Comparison of ENCODE assay signal across 8 mouse cellular contexts in the genomic region with DNA sequence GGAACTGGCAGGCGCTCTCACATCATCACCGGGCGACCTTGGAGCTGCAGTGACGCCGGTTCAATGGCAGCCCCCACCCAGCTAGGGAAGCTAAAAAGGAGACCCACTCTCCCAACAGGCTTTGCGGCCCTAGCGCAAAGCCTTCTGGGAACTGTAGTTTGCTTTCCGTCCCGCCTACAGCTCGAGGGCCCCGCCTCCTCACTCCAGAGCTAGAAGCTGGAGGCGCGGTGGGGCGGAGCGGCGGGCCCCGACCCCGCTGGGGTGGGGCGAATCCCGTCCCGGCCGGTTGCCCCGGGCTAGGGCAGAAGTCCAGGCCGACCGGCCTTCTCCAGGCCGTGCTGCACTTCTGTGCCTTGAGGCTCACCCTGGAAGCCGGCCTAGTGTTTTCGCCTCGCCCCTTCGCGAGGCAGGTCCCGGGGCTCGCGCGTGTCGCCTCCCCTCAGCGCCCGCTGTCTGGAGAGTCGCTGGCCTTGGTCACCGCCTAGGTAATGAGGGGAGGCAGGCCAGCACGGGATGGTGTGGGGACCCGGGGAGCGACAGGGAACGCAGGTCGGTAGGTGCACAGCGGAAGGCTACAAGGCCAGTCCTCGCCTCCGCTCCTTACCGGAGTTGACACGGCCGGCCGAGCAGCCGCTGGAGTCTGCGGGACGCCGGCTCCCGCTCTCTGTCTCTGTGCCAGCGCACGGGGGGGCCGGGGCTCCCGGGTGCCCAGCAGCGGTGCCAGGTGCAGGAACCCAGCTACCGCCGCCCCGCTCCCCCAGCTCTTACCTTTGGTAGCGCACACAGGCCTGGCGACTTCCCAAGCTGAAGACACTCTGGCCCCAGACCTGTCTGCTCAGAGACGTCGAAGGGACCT. TPM values are rescaled to one million over a fixed set of nuclear protein-coding genes. Genes with fewer than 3 reads are reported as not detected.
DNase-seq lines count a peak whose midpoint lies in the region; ATAC-seq and TF ChIP-seq lines count a peak whose summit lies in the region.

Gene Trak2 (minus strand): TSS at position 65 of the 856 bp plus-strand sequence.
Gene Stradb (plus strand): TSS at position 157 of the 856 bp plus-strand sequence.

- peak within 1 kb of the TSS; percentile 87 to 93 for H3K4me3 ChIP-seq in ES-E14 (ENCODE audit: insufficient read depth in 1 of 2, low read depth in 1 of 2, low read length in 2 of 2, poor library complexity in 1 of 2, severe bottlenecking in 1 of 2)
- peak within 1 kb of the TSS; percentile 57 for H3K4me3 ChIP-seq in forebrain, embryonic 16.5 days (replicated peaks; ENCODE audit: low read length)
- H3K4me3 ChIP-seq in layer of hippocampus, adult 2 months: peak within 1 kb of the TSS; percentile 92
- peak within 1 kb of the TSS; percentile 88 for H3K4me3 ChIP-seq in lung, embryonic 14.5 days (ENCODE audit: low read depth, low read length)
- H3K4me3 ChIP-seq in olfactory bulb, adult 2 months (ENCODE audit: insufficient read depth, low read depth, low read length): peak within 1 kb of the TSS; percentile 75
- peak within 1 kb of the TSS; percentile 92 for H3K4me3 ChIP-seq in thymus, adult 2 months (ENCODE audit: control insufficient read depth, insufficient read depth, low read length)

- peak; percentile 98 for ATAC-seq in forebrain, embryonic 16.5 days
- ATAC-seq in lung, embryonic 14.5 days (ENCODE audit: insufficient read depth): peak; percentile 97

- H3K4me2 ChIP-seq in forebrain, embryonic 16.5 days (ENCODE audit: low read length): peak within 1 kb of the TSS; percentile 80
- peak within 1 kb of the TSS; percentile 78 for H3K4me2 ChIP-seq in lung, embryonic 14.5 days

- H3K36me3 ChIP-seq in ES-E14 (ENCODE audit: control insufficient read depth, insufficient read depth, low read length, poor library complexity, severe bottlenecking): no peaks in the 10 kb centered on the region
- H3K36me3 ChIP-seq in forebrain, embryonic 16.5 days (ENCODE audit: control insufficient read depth, insufficient read depth): no peaks in the 10 kb centered on the region
- H3K36me3 ChIP-seq in lung, embryonic 14.5 days (ENCODE audit: insufficient read depth): 0 out of 2 replicates have a peak, but pooled peaks cover 8% of the 10 kb centered on the region
- H3K36me3 ChIP-seq in thymus, adult 2 months (ENCODE audit: control insufficient read depth, insufficient read depth, low read length): no peaks in the 10 kb centered on the region

- WGBS in forebrain, embryonic 16.5 days: under 1% methylated on average over 69 of the region's 69 CpGs
- under 1% methylated on average over 69 of the region's 69 CpGs for WGBS in lung, embryonic 14.5 days
- under 1% methylated on average over 69 of the region's 69 CpGs for WGBS in olfactory bulb, adult 2 months
- under 1% methylated on average over 69 of the region's 69 CpGs for WGBS in thymus, adult 2 months

- in situ Hi-C loops in ES-E14 (cut with MboI; ENCODE audit: low sequenced_read_pairs in 2 of 2, unreplicated experiment in 2 of 2): no loop called here

- H3K9ac ChIP-seq in ES-E14 (ENCODE audit: insufficient read depth, low read depth, low read length, poor library complexity, severe bottlenecking): peak within 1 kb of the TSS; percentile 80
- peak within 1 kb of the TSS; percentile 67 for H3K9ac ChIP-seq in forebrain, embryonic 16.5 days (replicated peaks; ENCODE audit: low read depth, low read length)
- peak within 1 kb of the TSS; percentile 84 for H3K9ac ChIP-seq in lung, embryonic 14.5 days

- H3K9me3 ChIP-seq in ES-E14 (ENCODE audit: control insufficient read depth, insufficient read depth, low read depth, low read length): no peaks in the 10 kb centered on the region
- H3K9me3 ChIP-seq in forebrain, embryonic 16.5 days (ENCODE audit: control insufficient read depth, low read length): no peaks in the 10 kb centered on the region
- no peaks in the 10 kb centered on the region for H3K9me3 ChIP-seq in lung, embryonic 14.5 days (ENCODE audit: low read depth, low read length)

- intact Hi-C loops in heart, postnatal 36 days (cut with DNase I): loop anchor here (2.0 to 10.0 kb wide), 3 partner anchors 17 to 201 kb away; no protein-coding TSS in a partner anchor

- H3K4me1 ChIP-seq in ES-E14 (ENCODE audit: control insufficient read depth in 2 of 2, insufficient read depth in 2 of 2, low read length in 2 of 2, poor library complexity in 1 of 2): no peaks in the 10 kb centered on the region; a peak in 2 of 4 replicates
- peaks cover 41% of the 10 kb centered on the region for H3K4me1 ChIP-seq in forebrain, embryonic 16.5 days (replicated peaks; ENCODE audit: control insufficient read depth, insufficient read depth, low read length)
- H3K4me1 ChIP-seq in lung, embryonic 14.5 days (ENCODE audit: insufficient read depth): no peaks in the 10 kb centered on the region
- H3K4me1 ChIP-seq in olfactory bulb, adult 2 months (ENCODE audit: control insufficient read depth, insufficient read depth, low read length): peaks cover 2% of the 10 kb centered on the region
- H3K4me1 ChIP-seq in thymus, adult 2 months (replicated peaks; ENCODE audit: control insufficient read depth, insufficient read depth, low read length): 0 out of 2 replicates have a peak, but pooled peaks cover 2% of the 10 kb centered on the region

- TF ChIP-seq CTCF in layer of hippocampus, adult 2 months (conservative IDR thresholded peaks at IDR 0.05): no peak
- TF ChIP-seq CTCF in lung, embryonic 14.5 days (IDR thresholded peaks at IDR 0.05; ENCODE audit: low read depth): no peak
- no peak for TF ChIP-seq CTCF in olfactory bulb, adult 2 months (IDR thresholded peaks at IDR 0.05; ENCODE audit: insufficient read depth, low read depth, low read length)
- no peak for TF ChIP-seq CTCF in thymus, adult 2 months (IDR thresholded peaks at IDR 0.05; ENCODE audit: borderline replicate concordance, control insufficient read depth, extremely low read depth, insufficient read depth, low read length, poor library complexity)

- DNase-seq in ES-E14 (ENCODE audit: low read depth, low spot score): peak; percentile 92
- peak; percentile 96 for DNase-seq in cerebellum, adult 11-12 months
- DNase-seq in heart, postnatal 36 days: peak; percentile 93 to 94
- DNase-seq in layer of hippocampus, adult 2 months (ENCODE audit: low spot score in 2 of 2): peak; percentile 95 to 96
- DNase-seq in lung, embryonic 14.5 days: peak; percentile 98
- DNase-seq in thymus, adult 2 months: peak; percentile 96

- no peaks in the 10 kb centered on the region for H3K27me3 ChIP-seq in forebrain, embryonic 16.5 days (replicated peaks; ENCODE audit: control insufficient read depth, insufficient read depth, low read length)
- H3K27me3 ChIP-seq in lung, embryonic 14.5 days (ENCODE audit: insufficient read depth, low read length): no peaks in the 10 kb centered on the region
- H3K27me3 ChIP-seq in thymus, adult 2 months (ENCODE audit: control insufficient read depth, insufficient read depth, low read length): no peaks in the 10 kb centered on the region

- H3K27ac ChIP-seq in ES-E14 (ENCODE audit: insufficient read depth, low read depth, low read length, poor library complexity, severe bottlenecking): no peak within 1 kb of the TSS
- peak within 1 kb of the TSS; percentile 92 for H3K27ac ChIP-seq in forebrain, embryonic 16.5 days (ENCODE audit: low read length)
- H3K27ac ChIP-seq in layer of hippocampus, adult 2 months: peak within 1 kb of the TSS; percentile 96
- peak within 1 kb of the TSS; percentile 83 for H3K27ac ChIP-seq in lung, embryonic 14.5 days (ENCODE audit: low read depth)
- H3K27ac ChIP-seq in olfactory bulb, adult 2 months (ENCODE audit: insufficient read depth, low read depth, low read length): peak within 1 kb of the TSS; percentile 66
- peak within 1 kb of the TSS; percentile 69 for H3K27ac ChIP-seq in thymus, adult 2 months (ENCODE audit: control insufficient read depth, insufficient read depth, low read length)

- peak; percentile 46; the same call in 1 of the 2 replicates for TF ChIP-seq POLR2A in olfactory bulb, adult 2 months (IDR thresholded peaks at IDR 0.05; ENCODE audit: insufficient read depth, low read depth, low read length)
- TF ChIP-seq POLR2A in thymus, adult 2 months (IDR thresholded peaks at IDR 0.05; ENCODE audit: control insufficient read depth, extremely low read depth, insufficient read depth, low read length, poor library complexity): peak; percentile 82; the same call in 1 of the 2 replicates

TF ChIP-seq in ES-E14, 5 proteins besides CTCF, POLR2A, EP300 and RAD21:
- no peak for TF ChIP-seq ZNF384 (IDR thresholded peaks at IDR 0.05; ENCODE audit: low read depth, low read length)
- TF ChIP-seq ZC3H11A (IDR thresholded peaks at IDR 0.05; ENCODE audit: borderline replicate concordance, low read depth, low read length): no peak
- no peak for TF ChIP-seq MAFK (IDR thresholded peaks at IDR 0.05; ENCODE audit: insufficient read depth, low read depth, low read length)
- TF ChIP-seq HCFC1 (IDR thresholded peaks at IDR 0.05; ENCODE audit: borderline replicate concordance, insufficient read depth, low read length): peak; percentile 95
- TF ChIP-seq CHD2 (IDR thresholded peaks at IDR 0.05; ENCODE audit: low read depth, low read length): no peak

RNA-seq across cellular contexts. Expression of gene Trak2, which starts in this region (rescaled TPM):
- 17.0 and 19.7 TPM in 2 replicates for total RNA-seq in ES-E14 (2012; rRNA removed)
- 24.0 and 26.1 TPM in 2 replicates for polyA plus RNA-seq in forebrain, embryonic 16.5 days (2015; fragmentation: Nextera tagmentation; extraction: Ambion mirVana)
- 100 to 1,000 TPM; 165 to 186 TPM for total RNA-seq in heart, postnatal 36 days (2021)
- total RNA-seq in layer of hippocampus, adult 2 months (2021): 100 to 1,000 TPM; 118 to 133 TPM
- polyA plus RNA-seq in lung, embryonic 14.5 days (2014; fragmentation: Nextera tagmentation; extraction: Ambion mirVana): 15.4 and 16.6 TPM in 2 replicates
- 153 and 407 TPM in 2 replicates for polyA plus RNA-seq in olfactory bulb, adult 2 months (2012; ENCODE audit: insufficient read depth, insufficient read length, low replicate concordance, missing spikeins)
- polyA plus RNA-seq in thymus, adult 2 months (2012; rRNA removed): 46.6 and 52.0 TPM in 2 replicates

RNA-seq across cellular contexts. Expression of gene Stradb, which starts in this region (rescaled TPM):
- total RNA-seq in ES-E14 (2012; rRNA removed): 2.1 and 2.7 TPM in 2 replicates
- polyA plus RNA-seq in forebrain, embryonic 16.5 days (2015; fragmentation: Nextera tagmentation; extraction: Ambion mirVana): 104 and 108 TPM in 2 replicates
- 10 to 100 TPM; 70.2 to 70.6 TPM for total RNA-seq in heart, postnatal 36 days (2021)
- 10 to 100 TPM; 37.2 to 44.4 TPM for total RNA-seq in layer of hippocampus, adult 2 months (2021)
- polyA plus RNA-seq in lung, embryonic 14.5 days (2014; fragmentation: Nextera tagmentation; extraction: Ambion mirVana): 23.7 and 25.9 TPM in 2 replicates
- polyA plus RNA-seq in olfactory bulb, adult 2 months (2012; ENCODE audit: insufficient read depth, insufficient read length, low replicate concordance, missing spikeins): not detected in 2 replicates
- 15.5 and 15.6 TPM in 2 replicates for polyA plus RNA-seq in thymus, adult 2 months (2012; rRNA removed)

Comparison
In these comparisons a context has a peak if more than half of its experiments do, and no peak if none do; other contexts are left out.
1. RNA of gene Stradb (total RNA-seq): 70.2 to 70.6 TPM in heart, postnatal 36 days and 37.2 to 44.4 TPM in layer of hippocampus, adult 2 months; 2.1 to 2.7 TPM in ES-E14; every median in the first group is over 10 times any median in the second.
2. Peak in every context shown above with its lines, with median percentiles within 50 percentile points of each other: DNase-seq, H3K4me3 ChIP-seq and H3K9ac ChIP-seq.